Mouse (Mus musculus) embryo, embryonic 10 days (tissue): ENCODE data around the gene Gm14597.
A peak's percentile ranks its signal among the peaks of the same experiment; 100 is the strongest.
"Not testable (repeated sequence)": the region's sequence is repeated elsewhere in the genome, so short reads cannot be mapped to it uniquely, and the experiment has no call there.

Source experiments
- DNase-seq: peaks from one replicate; pipeline ENCODE4 v3.0.0-alpha.2; 2015; ENCODE audit warnings: low spot score

The Gm14597 gene

GRCm38 (mm10) chrX:53608879-53609278 lies at the start of gene Gm14597:
Gene Gm14597 (minus strand): TSS chrX:53608979.
- DNase-seq, result not testable (repeated sequence)

DNA sequence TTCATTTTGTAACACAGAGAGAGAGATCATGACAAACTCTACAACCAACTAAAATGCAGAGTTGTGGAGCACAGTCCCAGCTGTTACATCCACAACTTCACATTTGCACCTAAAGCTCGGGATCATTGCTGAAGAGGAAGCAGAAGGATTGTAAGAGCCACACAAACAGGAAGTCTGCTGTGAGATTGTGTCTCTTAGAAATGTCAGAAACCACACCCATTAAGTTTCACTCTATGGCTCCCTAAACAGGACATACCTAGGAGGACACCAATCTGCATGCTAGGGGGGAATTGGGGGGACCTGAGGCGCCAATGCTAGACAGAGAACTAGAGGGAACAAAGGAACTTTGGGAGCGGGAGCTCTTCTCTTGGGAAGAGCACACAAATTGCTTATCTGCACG lies 44.1 kb upstream of the Gm14597 start:
- DNase-seq, result not testable (repeated sequence)

GRCm38 (mm10) chrX:53645885-53646284 lies 37.1 kb upstream of the Gm14597 start:
- no peak for DNase-seq

DNA sequence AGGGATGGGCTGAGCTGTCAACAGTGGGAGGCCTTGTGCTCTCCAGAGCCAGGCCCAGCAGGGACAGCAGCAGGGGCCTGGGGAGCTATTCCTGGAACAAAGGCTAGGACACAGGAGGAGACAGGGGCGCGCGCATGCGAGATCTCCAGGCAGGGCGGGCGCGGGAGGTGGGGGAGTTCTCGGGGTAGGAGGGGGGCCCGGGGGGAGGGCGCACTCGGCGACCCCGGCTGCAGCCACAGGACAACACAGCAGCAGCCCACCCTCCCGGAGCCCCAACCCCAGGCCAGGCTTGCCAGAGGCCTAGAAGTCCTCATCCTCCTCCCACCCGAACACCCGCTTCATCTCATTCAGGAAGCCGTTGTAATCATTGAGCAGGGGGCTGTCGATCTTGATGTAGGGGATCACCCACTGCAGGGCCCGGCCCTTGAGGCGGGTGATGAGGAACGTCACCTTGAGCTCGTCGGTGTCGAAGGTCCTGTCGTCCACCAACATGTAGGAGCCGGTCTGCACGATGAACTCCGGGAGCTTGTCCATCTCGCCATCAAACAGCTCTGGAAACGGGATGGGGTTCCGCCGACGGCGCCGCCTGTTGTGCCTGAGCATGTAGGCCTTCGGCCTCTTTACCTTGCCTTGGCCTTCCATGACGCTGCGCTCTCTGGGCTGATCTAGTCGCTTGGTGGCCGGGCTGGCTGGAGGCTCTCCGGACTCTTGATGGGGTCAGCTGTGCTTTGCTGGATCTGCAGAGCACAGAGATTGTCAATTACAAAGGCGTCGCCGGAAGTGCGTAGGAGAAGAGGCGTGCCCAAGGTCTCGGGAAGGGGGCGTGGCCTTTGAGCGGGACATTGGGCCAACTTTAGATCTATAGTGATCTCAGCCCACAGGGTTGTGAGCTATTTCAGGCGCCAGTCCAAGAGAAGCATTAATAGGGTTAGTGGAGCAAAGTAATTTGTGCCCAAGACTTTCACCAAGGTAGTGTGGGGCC lies 34.5 kb upstream of the Gm14597 start, which contains the start of gene Rtl8a:
Gene Rtl8a (minus strand): TSS at position 703 of the 982 bp plus-strand sequence.
- DNase-seq, result peak; percentile 92

- not testable (repeated sequence) for DNase-seq
Measured at GRCm38 (mm10) chrX:53642604-53642979, 33.8 kb upstream of the Gm14597 start.

DNA sequence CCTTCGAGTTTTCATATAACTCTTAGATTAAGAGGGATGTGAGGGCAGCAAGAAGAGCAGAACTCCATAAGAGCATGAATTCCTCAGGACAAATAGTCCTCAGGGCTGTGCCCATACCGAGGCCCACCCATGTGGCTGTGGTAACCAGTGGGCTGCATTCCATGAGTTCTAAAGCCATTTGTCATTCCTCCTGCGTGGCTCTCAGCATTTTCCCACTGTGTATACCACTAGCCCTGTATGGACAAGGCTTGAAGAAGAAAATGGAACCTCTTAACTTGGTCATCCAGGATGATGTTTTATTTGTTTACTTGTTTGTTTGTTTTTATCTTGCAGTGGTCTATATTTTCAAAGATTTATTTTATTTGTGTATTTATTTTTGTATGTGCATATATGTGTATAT lies 29.3 kb upstream of the Gm14597 start:
- DNase-seq, result not testable (repeated sequence)

GRCm38 (mm10) chrX:53611395-53611794 lies 2.6 kb upstream of the Gm14597 start:
- not testable (repeated sequence) for DNase-seq

DNA sequence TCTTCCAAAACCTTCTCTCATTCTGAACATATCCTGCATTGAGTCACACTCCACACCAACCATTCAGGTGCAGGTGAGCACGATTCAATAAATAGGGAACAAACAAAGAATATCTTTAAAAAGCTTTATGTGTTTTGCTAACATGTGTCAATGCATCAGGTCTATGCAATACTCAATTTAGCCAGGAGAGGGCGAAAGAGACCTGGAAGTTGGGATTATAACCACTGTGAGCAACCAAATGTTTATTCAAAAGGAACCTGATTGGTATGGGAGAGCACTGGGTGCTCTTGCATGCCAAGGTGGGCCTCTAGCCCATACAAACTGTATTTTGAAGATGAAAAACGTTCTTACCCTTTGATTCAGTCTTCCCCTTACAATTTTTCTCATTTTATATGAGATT lies 1.8 kb upstream of the Gm14597 start:
- DNase-seq, result peak; percentile 65

DNA sequence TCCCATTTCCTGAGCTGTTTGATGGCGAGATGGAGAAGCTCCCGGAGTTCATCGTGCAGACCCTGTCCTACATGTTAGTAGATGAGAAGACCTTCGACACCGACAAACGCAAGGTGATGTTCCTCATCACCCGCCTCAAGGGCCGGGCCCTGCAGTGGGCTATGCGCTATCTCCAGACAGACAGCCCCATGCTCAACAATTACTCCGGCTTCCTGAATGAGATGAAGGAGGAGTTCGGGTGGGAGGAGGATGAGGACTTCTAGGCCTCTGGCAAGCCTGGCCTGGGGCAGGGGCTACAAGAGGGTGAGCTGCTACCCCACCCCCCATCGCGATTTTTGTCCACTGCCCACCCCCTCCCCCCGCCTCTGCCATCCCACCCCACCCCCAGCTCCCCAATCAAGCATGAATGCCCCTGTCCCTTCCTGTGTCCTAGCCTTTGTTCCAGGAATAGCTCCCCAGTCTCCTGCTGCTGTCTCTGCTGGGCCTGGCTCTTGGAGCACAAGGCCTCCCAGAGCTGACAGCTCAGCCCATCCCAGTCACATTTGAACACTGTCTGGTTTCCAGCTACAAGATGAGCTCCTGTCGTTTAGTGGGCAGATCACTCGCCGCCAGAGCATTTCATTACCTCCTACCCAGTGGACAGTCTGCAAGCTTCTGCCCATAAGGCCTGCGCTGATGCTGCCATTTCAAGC lies 511 bp downstream of the Gm14597 start:
- DNase-seq, result no peak

DNA sequence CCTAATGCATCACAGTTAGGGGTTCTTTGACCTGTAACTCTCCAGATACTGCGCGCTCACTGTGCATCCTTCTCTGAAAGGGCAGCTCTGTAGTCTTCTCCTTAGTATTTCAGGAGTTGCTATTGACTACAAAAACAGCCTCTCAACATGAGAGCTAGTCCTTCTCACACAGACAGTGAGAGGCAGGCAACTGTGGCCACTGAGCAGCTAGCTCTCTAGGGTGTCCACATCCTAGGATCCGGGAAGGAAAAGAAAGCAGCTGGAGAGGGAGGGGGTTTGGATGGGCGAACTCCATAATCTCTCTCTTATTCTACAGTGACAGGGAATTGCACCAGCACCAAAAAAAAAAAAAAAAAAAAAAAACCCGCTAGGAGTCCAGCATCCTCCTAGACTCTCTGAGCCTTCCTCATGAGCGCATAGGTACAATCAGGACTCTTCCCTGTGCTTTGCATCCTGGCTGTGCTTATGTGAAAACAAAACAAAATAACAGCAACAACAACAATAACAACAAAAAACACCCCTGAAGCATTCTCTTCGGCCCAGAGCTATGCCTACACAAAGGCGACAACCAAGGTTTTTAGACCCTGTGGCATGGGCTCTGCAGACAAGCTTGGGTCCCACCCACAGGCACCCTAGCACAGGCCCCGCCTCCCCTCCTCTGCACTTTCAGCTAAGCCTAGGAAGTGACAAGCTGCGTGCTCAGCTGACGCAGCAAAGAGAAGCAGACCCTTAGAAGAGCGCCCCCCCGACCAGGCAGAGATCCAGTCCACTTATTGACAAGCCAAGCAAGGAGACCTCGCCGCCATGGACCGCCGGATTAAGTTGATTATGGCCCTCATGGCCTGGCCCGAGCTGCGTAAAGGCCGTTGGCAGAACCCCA lies 1.3 kb downstream of the Gm14597 start, which contains the start of gene Rtl8c:
Gene Rtl8c (plus strand): TSS at position 791 of the 880 bp plus-strand sequence.
- peak; percentile 73 for DNase-seq

- DNase-seq, result not testable (repeated sequence)
Measured at GRCm38 (mm10) chrX:53606176-53606575, 2.6 kb downstream of the Gm14597 start.

GRCm38 (mm10) chrX:53599993-53600392 lies 8.8 kb downstream of the Gm14597 start:
- not testable (repeated sequence) for DNase-seq

- DNase-seq, result not testable (repeated sequence)
Measured at GRCm38 (mm10) chrX:53583404-53583803, 25.4 kb downstream of the Gm14597 start.

DNA sequence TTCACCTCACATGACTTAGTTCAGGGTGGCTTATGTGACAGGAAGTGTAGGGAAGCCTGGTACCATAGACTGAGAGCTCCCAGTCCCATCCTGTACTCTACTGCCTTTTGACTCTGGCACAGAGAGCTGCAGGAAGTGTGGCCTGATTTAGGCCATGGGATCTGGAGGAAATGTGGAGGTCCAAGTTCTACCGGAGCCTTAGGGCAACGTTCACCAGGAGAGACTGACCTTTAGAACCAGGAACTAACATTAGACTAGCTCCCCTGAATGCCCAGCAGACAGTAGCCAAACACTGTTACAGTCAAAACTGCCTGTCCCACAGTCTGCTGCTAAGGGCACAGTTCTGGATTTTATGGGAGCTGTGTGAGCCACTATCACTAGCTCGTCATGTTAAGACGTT lies 27.4 kb downstream of the Gm14597 start:
- not testable (repeated sequence) for DNase-seq

- no peak for DNase-seq
Measured at GRCm38 (mm10) chrX:53579311-53579710, 29.5 kb downstream of the Gm14597 start.
